Mouse (Mus musculus): ENCODE data around the gene Actc1.
A peak's percentile ranks its signal among the peaks of the same experiment; 100 is the strongest.

DNA sequence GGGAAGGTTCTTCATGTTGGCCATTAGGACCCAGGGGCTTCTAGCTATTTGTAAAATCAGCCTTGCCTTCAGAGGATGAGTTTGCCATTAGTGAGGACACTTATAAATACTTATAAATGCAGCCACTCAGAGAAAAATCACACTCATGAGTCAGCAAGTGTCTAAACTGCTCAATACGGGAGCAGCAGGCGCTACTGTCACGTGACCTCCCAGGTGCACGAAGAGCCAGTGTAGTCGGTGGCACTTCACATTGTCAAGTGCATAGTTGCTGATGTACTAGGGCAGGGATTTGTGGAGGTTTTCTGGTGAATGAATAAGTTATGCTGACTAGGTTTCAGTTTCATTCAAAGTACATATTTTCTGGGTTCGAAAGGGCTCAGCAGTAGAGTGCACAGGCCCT, 30.0 kb downstream of the Actc1 start:
- TF ChIP-seq POLR2A (IDR thresholded peaks at IDR 0.05; ENCODE audit: low read depth, low read length) (no peak), E2F4 (IDR thresholded peaks at IDR 0.05; ENCODE audit: insufficient replicate concordance, low read depth, low read length) (no peak), CTCF (conservative IDR thresholded peaks at IDR 0.05 in 1 of 2, IDR thresholded peaks at IDR 0.05 in 1 of 2; ENCODE audit: low read depth in 2 of 2, low read length in 2 of 2) (no peak), MAX (IDR thresholded peaks at IDR 0.05; ENCODE audit: low read length) (no peak), UBTF (IDR thresholded peaks at IDR 0.05; ENCODE audit: low read depth, low read length) (no peak), CHD1 (IDR thresholded peaks at IDR 0.05; ENCODE audit: low read depth, low read length) (no peak), EP300 (IDR thresholded peaks at IDR 0.05; ENCODE audit: low read length) (no peak), SIN3A (IDR thresholded peaks at IDR 0.05; ENCODE audit: low read length) (no peak), CHD2 (IDR thresholded peaks at IDR 0.05; ENCODE audit: low read length) (no peak), RAD21 (IDR thresholded peaks at IDR 0.05; ENCODE audit: low read depth, low read length) (no peak), ETS1 (conservative IDR thresholded peaks at IDR 0.05; ENCODE audit: low read depth, low read length) (no peak), SMC3 (IDR thresholded peaks at IDR 0.05; ENCODE audit: low read depth, low read length) (no peak), USF2 (conservative IDR thresholded peaks at IDR 0.05; ENCODE audit: low read depth, low read length) (peak; percentile 86), POLR2AphosphoS2 (IDR thresholded peaks at IDR 0.05; ENCODE audit: low read depth, low read length) (no peak)

All from CH12.LX (cell line).